Mouse (Mus musculus) megakaryocyte, embryonic 14.5 days (primary cell): ENCODE measurements around the gene Uba52.

ENCODE experiments used
- FLI1 ChIP-seq: IDR thresholded peaks from 2 replicates; pipeline ENCODE4 v1.6.1; 2012; ENCODE audit warnings: low read length, inconsistent platforms, mixed read lengths
- GATA1 ChIP-seq: IDR thresholded peaks from 3 replicates; pipeline ENCODE4 v1.6.1; 2012; ENCODE audit warnings: mixed read lengths, low read length, inconsistent platforms, borderline replicate concordance

DNA sequence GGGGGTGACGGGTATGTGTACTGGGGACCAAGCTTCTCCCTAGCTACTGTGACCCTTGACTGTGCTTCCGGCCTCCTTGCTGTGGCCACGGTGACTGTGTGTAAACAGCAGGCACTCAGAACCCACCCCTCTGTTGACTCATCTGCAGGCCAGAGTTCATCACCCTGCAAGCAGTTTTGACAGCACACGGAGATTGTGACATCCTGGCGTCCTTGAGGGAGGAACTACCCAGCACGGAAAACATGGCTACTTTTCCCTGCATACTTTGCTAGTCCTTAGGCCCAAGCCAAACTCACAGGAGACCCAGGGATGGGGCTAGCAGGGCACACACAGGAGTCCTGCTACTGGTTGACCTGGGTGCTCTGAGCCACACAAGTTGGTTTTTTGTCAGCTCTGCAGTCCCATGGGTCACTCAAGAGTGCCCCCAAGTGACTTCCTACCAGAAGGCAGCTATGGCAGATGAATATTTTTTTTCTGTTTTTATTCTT, 33.6 kb upstream of the Uba52 start:
- TF ChIP-seq FLI1, result no peak
- TF ChIP-seq GATA1, result no peak
